In genomic region chr6:143012513-143013215, GRCm38 (mm10) we compare ENCODE assay signal across 13 mouse cellular contexts.
"Had no signal": no experiment of that assay in that cellular context is flagged by ENCODE, and none has a peak within 500 bp of the region (broad histone marks: within the 10 kb centered on the region; RNA-seq: fewer than 3 reads in every experiment).

No protein-coding gene starts in this region.

- ATAC-seq: inflammation-experienced regulatory T-cells, adult 6 months; lung, postnatal 0 days; midbrain, embryonic 15.5 days had no signal

- H3K4me1 ChIP-seq: limb, embryonic 15.5 days; midbrain, embryonic 15.5 days; neural tube, embryonic 12.5 days had no signal

- H3K27me3 ChIP-seq: limb, embryonic 15.5 days; midbrain, embryonic 15.5 days; neural tube, embryonic 12.5 days had no signal

- H3K27ac ChIP-seq: kidney, postnatal 0 days; layer of hippocampus, adult 2 months; limb, embryonic 15.5 days; midbrain, embryonic 15.5 days; neural tube, embryonic 12.5 days; stomach, postnatal 0 days had no signal

- H3K4me2 ChIP-seq: limb, embryonic 15.5 days; midbrain, embryonic 15.5 days; neural tube, embryonic 12.5 days had no signal

- DNase-seq: kidney, adult 8-10 months; kidney, postnatal 4 days; lung, adult 2 months; lung, postnatal 36 days; thymus, postnatal 4 days had no signal

- H3K4me3 ChIP-seq: layer of hippocampus, adult 2 months; limb, embryonic 15.5 days; midbrain, embryonic 15.5 days; neural tube, embryonic 12.5 days had no signal

- H3K9ac ChIP-seq: limb, embryonic 15.5 days; midbrain, embryonic 15.5 days; neural tube, embryonic 12.5 days had no signal

- H3K9me3 ChIP-seq: limb, embryonic 15.5 days; midbrain, embryonic 15.5 days; neural tube, embryonic 12.5 days had no signal
